Mouse (Mus musculus) embryonic facial prominence, embryonic 12.5 days (tissue): ENCODE results near the gene Rdh12. TPM values are rescaled to one million over a fixed set of nuclear protein-coding genes. Genes with fewer than 3 reads are reported as not detected.
"Not testable (repeated sequence)": the region's sequence is repeated elsewhere in the genome, so short reads cannot be mapped to it uniquely, and the experiment has no call there.

Experiments used
- ATAC-seq: fragments of 200-750 bp; cut with Nextera tagmentation; 2 replicates; pipeline ENCODE4 v1.8.0; 2017; ENCODE audit not compliant: insufficient number of reproducible peaks, insufficient read depth, low FRiP score, low TSS enrichment
- H3K27ac ChIP-seq: fragments of 300-500 bp; sonication (generic); 2 replicates; pipeline ENCODE4 v1.5.1; 2016; ENCODE audit warnings: mild to moderate bottlenecking
- H3K27me3 ChIP-seq: fragments of 300-500 bp; sonication (generic); 2 replicates; pipeline ENCODE4 v1.6.1; 2016; ENCODE audit warnings: mild to moderate bottlenecking, moderate library complexity
- H3K36me3 ChIP-seq: fragments of 300-500 bp; sonication (generic); 2 replicates; pipeline ENCODE4 v1.6.1; 2016; ENCODE audit warnings: mild to moderate bottlenecking
- H3K4me1 ChIP-seq: fragments of 300-500 bp; sonication (generic); 2 replicates; pipeline ENCODE4 v1.6.1; 2016
- H3K4me2 ChIP-seq: fragments of 300-500 bp; sonication (generic); replicated peaks from 2 replicates; pipeline ENCODE4 v1.6.1; 2016; ENCODE audit warnings: mild to moderate bottlenecking, moderate library complexity
- H3K4me3 ChIP-seq: fragments of 300-500 bp; sonication (generic); 2 replicates; pipeline ENCODE4 v1.5.1; 2016; ENCODE audit warnings: mild to moderate bottlenecking
- H3K9ac ChIP-seq: fragments of 300-500 bp; sonication (generic); 2 replicates; pipeline ENCODE4 v1.6.1; 2016; ENCODE audit warnings: mild to moderate bottlenecking, moderate library complexity
- H3K9me3 ChIP-seq: fragments of 300-500 bp; sonication (generic); 2 replicates; pipeline ENCODE4 v1.6.1; 2016; ENCODE audit warnings: mild to moderate bottlenecking, moderate library complexity
- WGBS: fragments of 180-500 bp; shearing (Covaris S2); methylation state at CpG from one replicate; pipeline ENCODE4 v1.1.7; 2016; 5-methylcytosine and 5-hydroxymethylcytosine counted together
- polyA plus RNA-seq: library from polyadenylated mRNA; unstranded; fragments of >200 nt; fragmentation: Nextera tagmentation; extraction: Ambion mirVana; gene quantifications from 2 replicates; pipeline ENCODE4 v1.2.1, GENCODE M21; 2016

The Rdh12 gene
- polyA plus RNA-seq, result 1.9 and 2.7 TPM in 2 replicates

DNA sequence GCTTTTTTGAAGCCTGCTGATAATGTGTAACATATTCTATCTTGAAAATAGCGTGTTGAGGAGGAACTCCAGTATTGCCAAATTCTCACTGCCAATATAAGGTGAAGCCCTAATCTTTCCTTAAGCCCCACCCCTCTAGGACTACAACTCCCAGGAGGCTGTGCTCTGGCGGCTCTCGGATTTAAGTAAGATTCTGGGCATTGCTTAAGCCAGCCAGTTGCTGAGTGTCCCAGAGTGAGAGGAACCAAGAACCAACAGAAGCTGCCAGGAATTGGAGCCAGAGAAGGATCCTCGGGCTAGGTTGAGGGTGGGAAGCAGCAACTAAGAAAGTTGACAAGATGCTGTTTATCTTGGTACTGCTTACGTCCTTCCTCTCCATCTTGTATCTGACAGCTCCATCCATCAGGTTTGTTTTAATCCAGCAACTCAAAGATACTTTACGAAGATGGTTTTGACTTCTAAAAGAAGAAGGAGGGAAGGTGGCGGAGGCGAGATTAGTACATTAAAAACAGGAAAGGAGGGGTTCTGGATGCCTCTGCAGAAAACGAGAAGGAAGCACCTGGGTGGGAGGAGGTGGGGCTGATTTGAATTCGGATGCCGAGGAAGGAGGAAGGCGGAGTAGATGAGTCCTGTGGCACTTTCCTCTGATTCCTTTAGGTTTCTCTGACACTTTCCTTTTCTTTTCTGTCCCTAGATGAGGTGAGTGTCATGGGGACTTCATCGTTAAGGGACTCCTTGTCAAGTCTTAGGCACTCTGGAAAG is at the start of gene Rdh12:
TSS of gene Rdh12 (plus strand) at position 212 of the 762 bp plus-strand sequence.
- Histone ChIP-seq H3K9ac (peak within 1 kb of the TSS; percentile 27; the same call in 1 of the 2 replicates), H3K9me3 (no peaks in the 10 kb centered on the region), H3K4me2 (peak within 1 kb of the TSS; percentile 60), H3K36me3 (no peaks in the 10 kb centered on the region), H3K27me3 (no peaks in the 10 kb centered on the region), H3K27ac (no peak within 1 kb of the TSS), H3K4me1 (no peaks in the 10 kb centered on the region), H3K4me3 (peak within 1 kb of the TSS; percentile 37)
- no peak for ATAC-seq
- 7% methylated on average over 13 of the region's 13 CpGs for WGBS

- 92% methylated on average over 3 of the region's 3 CpGs for WGBS
- Histone ChIP-seq H3K4me3 (no peak overlapping the region), H3K4me2 (no peak overlapping the region), H3K27ac (no peak overlapping the region), H3K36me3 (peaks cover 48% of the 10 kb centered on the region), H3K9me3 (no peaks in the 10 kb centered on the region), H3K27me3 (no peaks in the 10 kb centered on the region), H3K9ac (no peak overlapping the region), H3K4me1 (no peaks in the 10 kb centered on the region)
- ATAC-seq, result no peak
Observed at GRCm38 (mm10) chr12:79162876-79163275, 45.8 kb upstream of the Rdh12 start.

- no peak overlapping the region for H3K9ac ChIP-seq
- H3K4me1 ChIP-seq, result peaks cover 5% of the 10 kb centered on the region
- no peak overlapping the region for H3K4me3 ChIP-seq
- peaks cover 9% of the 10 kb centered on the region for H3K36me3 ChIP-seq
- H3K4me2 ChIP-seq, result no peak overlapping the region
- H3K27me3 ChIP-seq, result no peaks in the 10 kb centered on the region
- no peak overlapping the region for H3K27ac ChIP-seq
- no peak for ATAC-seq
- H3K9me3 ChIP-seq, result no peaks in the 10 kb centered on the region
Observed at GRCm38 (mm10) chr12:79169173-79169572, 39.5 kb upstream of the Rdh12 start.

GRCm38 (mm10) chr12:79170421-79170820 is 38.3 kb upstream of the Rdh12 start:
- Histone ChIP-seq H3K36me3 (peaks cover 9% of the 10 kb centered on the region), H3K4me1 (peaks cover 5% of the 10 kb centered on the region), H3K9me3 (no peaks in the 10 kb centered on the region), H3K4me3 (no peak overlapping the region), H3K9ac (no peak overlapping the region), H3K27me3 (no peaks in the 10 kb centered on the region), H3K27ac (no peak overlapping the region), H3K4me2 (no peak overlapping the region)
- 71% methylated on average over 3 of the region's 3 CpGs for WGBS
- no peak for ATAC-seq

- H3K9ac ChIP-seq, result peak overlapping the region; percentile 81
- H3K9me3 ChIP-seq, result no peaks in the 10 kb centered on the region
- H3K4me2 ChIP-seq, result peak overlapping the region; percentile 62
- peak overlapping the region; percentile 91 for H3K4me3 ChIP-seq
- no peak overlapping the region for H3K27ac ChIP-seq
- peaks cover 19% of the 10 kb centered on the region for H3K36me3 ChIP-seq
- H3K4me1 ChIP-seq, result peaks cover 5% of the 10 kb centered on the region
- no peaks in the 10 kb centered on the region for H3K27me3 ChIP-seq
- 39% methylated on average over 12 of the region's 12 CpGs for WGBS
- no peak for ATAC-seq
Observed at GRCm38 (mm10) chr12:79171269-79171995, 37.3 kb upstream of the Rdh12 start.

DNA sequence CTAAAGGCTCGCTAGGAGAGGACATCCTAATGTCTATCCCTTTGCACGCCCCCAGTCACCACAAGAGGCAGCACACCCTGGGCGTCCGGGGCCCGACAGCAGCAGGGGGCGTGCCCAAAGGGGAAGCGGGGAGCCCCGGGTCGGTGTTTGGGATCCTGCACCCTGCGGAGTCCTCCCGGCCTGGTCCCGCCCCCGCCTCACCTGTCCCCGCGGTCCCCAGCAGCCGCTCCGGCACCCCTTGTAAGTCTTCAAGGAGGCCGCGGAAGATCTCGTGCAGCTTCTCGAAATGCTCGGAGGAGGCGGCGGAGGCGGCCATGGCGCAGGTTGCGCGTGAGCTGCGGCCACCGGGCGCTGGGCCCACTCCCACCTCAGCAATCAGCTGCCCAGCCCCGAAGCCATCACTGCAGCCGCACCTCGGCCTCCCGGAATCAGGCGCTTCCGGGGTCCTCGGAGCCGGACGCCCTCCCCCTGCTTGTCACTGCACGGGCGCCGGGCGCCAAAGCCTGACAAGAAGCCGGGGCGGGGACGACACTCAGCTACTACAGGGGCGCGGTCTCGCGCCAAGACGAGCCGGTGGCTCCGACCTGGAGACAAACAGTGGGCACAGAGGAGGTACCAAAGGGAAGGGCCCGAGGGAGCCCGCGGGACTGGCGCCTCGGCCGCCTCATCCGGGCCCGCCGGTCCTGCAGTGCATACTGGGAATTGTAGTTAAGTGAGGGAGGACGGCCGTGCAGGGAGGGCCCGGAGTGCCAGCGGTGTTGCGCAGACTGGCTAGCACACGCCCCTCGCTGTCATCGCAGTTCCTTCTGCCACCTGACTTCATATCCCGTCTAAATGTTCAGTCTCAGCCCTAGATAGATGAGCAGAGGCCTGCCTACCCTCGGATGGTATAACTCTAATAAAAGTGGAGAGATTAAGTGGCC is 36.4 kb upstream of the Rdh12 start, which contains the start of gene Vti1b:
TSS of gene Vti1b (minus strand) at position 649 of the 923 bp plus-strand sequence.
- H3K27me3 ChIP-seq, result no peaks in the 10 kb centered on the region
- peaks cover 5% of the 10 kb centered on the region for H3K4me1 ChIP-seq
- peak within 1 kb of the TSS; percentile 91 for H3K4me3 ChIP-seq
- peak within 1 kb of the TSS; percentile 86 for H3K27ac ChIP-seq
- H3K9ac ChIP-seq, result peak within 1 kb of the TSS; percentile 81
- under 1% methylated on average over 73 of the region's 73 CpGs for WGBS
- H3K4me2 ChIP-seq, result peak within 1 kb of the TSS; percentile 62
- H3K9me3 ChIP-seq, result no peaks in the 10 kb centered on the region
- H3K36me3 ChIP-seq, result peaks cover 24% of the 10 kb centered on the region
- peak; percentile 97 for ATAC-seq

- Histone ChIP-seq H3K27ac (no peak overlapping the region), H3K27me3 (no peaks in the 10 kb centered on the region), H3K4me3 (no peak overlapping the region), H3K9ac (no peak overlapping the region), H3K4me1 (peaks cover 5% of the 10 kb centered on the region), H3K36me3 (peaks cover 28% of the 10 kb centered on the region), H3K9me3 (no peaks in the 10 kb centered on the region), H3K4me2 (no peak overlapping the region)
- 80% methylated on average over 5 of the region's 5 CpGs for WGBS
- no peak for ATAC-seq
Observed at GRCm38 (mm10) chr12:79173721-79174120, 35.0 kb upstream of the Rdh12 start.

DNA sequence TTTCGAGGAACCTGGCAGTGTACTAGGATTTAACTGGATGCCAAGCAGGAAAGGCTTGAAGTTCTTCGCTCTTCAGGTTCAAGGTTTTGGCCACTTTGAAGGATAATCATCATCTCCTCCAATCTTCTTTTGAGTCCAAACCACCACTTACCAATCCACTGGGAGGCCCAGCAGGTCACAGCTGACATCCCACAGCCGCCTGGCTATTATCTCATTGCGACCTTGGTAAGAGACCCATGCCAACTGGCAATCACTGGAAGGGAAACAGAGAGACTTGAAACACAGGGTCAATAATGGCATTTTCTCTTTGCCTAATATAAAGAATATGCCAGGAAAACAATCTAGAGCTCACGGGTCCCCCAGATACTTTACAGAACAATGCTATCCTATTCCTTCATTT is 32.7 kb upstream of the Rdh12 start:
- ATAC-seq, result no peak
- H3K9me3 ChIP-seq, result no peaks in the 10 kb centered on the region
- H3K36me3 ChIP-seq, result peaks cover 32% of the 10 kb centered on the region
- H3K9ac ChIP-seq, result no peak overlapping the region
- no peaks in the 10 kb centered on the region for H3K27me3 ChIP-seq
- H3K4me1 ChIP-seq, result peaks cover 5% of the 10 kb centered on the region
- 88% methylated on average over 5 of the region's 5 CpGs for WGBS
- no peak overlapping the region for H3K27ac ChIP-seq
- no peak overlapping the region for H3K4me3 ChIP-seq
- no peak overlapping the region for H3K4me2 ChIP-seq

GRCm38 (mm10) chr12:79185160-79185559 is 23.6 kb upstream of the Rdh12 start:
- 87% methylated on average over 5 of the region's 6 CpGs for WGBS
- not testable (repeated sequence) for H3K4me2 ChIP-seq, H3K9ac ChIP-seq, H3K27me3 ChIP-seq, H3K4me1 ChIP-seq, H3K27ac ChIP-seq, H3K9me3 ChIP-seq, ATAC-seq, H3K4me3 ChIP-seq
- H3K36me3 ChIP-seq, result peaks cover 70% of the 10 kb centered on the region

DNA sequence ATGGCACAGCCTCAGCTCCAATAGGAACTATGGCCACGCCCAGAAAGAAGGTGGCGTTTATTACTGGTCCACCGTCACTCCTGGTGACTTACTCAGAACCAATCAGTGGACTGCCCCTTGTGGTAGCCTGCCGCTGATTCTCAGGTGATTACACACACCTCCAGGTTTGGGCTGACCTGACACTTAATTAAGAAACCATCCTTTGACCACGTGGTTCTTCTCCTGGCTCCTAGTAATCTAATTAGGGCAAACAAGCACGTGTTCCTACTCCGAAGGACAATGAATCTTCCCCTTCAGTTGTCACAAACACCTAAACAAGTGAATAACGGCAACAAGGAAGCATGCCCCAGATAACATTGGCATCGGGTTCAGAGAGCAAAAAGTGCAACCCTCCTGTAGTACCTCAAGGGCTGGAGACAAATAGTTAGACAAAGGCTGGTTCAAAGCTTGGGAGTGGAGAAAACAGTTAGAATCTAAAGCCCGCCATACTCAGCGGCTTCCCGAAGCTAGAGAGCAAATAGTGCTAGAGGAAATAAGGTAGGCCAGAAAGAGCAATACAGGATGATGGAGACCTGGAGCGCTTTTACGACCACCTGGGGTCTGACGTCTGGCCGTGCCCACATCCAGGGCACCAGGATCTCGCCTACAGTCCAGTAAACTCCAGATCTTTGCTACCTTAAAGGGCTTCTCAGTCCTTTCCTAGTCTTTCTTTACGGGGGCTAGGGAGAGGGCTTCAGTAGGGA is 17.6 kb upstream of the Rdh12 start:
- no peaks in the 10 kb centered on the region for H3K9me3 ChIP-seq
- H3K9ac ChIP-seq, result peak overlapping the region; percentile 59
- H3K27ac ChIP-seq, result peak overlapping the region; percentile 30; the same call in 1 of the 2 replicates
- 0% methylated on average over 18 of the region's 18 CpGs for WGBS
- peaks cover 8% of the 10 kb centered on the region for H3K4me1 ChIP-seq
- peak; percentile 90 for ATAC-seq
- H3K36me3 ChIP-seq, result peaks cover 19% of the 10 kb centered on the region
- H3K4me3 ChIP-seq, result peak overlapping the region; percentile 55
- H3K4me2 ChIP-seq, result peak overlapping the region; percentile 77
- no peaks in the 10 kb centered on the region for H3K27me3 ChIP-seq

DNA sequence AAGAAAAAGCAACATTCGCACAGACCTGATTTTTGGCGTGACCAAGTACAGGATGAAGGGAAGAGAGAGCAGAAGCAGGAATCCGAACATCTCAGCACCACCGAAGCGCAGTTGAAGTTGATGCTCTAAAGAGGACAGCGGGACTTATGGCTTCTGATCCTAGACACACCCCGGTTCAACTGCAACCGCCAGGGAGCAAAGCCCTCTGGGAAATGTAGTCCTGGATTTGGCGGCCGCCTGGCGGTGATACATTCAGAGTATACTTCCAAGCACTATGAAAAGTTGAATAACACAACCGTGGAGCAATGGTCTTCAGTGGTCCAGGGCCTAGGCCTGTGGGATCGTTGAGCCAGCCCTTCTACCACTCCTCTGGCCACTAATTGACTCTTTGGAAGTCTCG is 17.0 kb upstream of the Rdh12 start:
- WGBS, result 3% methylated on average over 14 of the region's 14 CpGs
- Histone ChIP-seq H3K27me3 (no peaks in the 10 kb centered on the region), H3K36me3 (peaks cover 16% of the 10 kb centered on the region), H3K27ac (peak overlapping the region; percentile 30; the same call in 1 of the 2 replicates), H3K4me3 (peak overlapping the region; percentile 55), H3K9me3 (no peaks in the 10 kb centered on the region), H3K4me1 (peaks cover 8% of the 10 kb centered on the region), H3K4me2 (peak overlapping the region; percentile 77), H3K9ac (peak overlapping the region; percentile 59)
- peak; percentile 79 for ATAC-seq
